Mouse (Mus musculus) midbrain, embryonic 11.5 days (tissue): ENCODE measurements at regions not wholly inside any gene's neighbourhood (a gene's known extent, or its start where the extent isn't known, plus 50 kb on each side); places are given as distances from the start of the nearest gene placed in this dataset.

ENCODE experiments used
- ATAC-seq: fragments of 200-750 bp; cut with Nextera tagmentation; 2 replicates; pipeline ENCODE4 v1.8.0; 2017; ENCODE audit warnings: moderate TSS enrichment, moderate library complexity; ENCODE audit not compliant: low FRiP score
- DNase-seq: peaks from one replicate; pipeline ENCODE4 v3.0.0; 2015; ENCODE audit warnings: low spot score; ENCODE audit errors: missing footprints
- H3K27ac ChIP-seq: fragments of 300-500 bp; sonication (generic); 2 replicates; pipeline ENCODE4 v1.5.1; 2014; ENCODE audit warnings: low read depth, low read length
- H3K27me3 ChIP-seq: fragments of 300-500 bp; sonication (generic); 2 replicates; pipeline ENCODE4 v1.6.1; 2014; ENCODE audit warnings: mild to moderate bottlenecking, low read length, moderate library complexity, mixed read lengths; ENCODE audit not compliant: control insufficient read depth, insufficient read depth
- H3K36me3 ChIP-seq: fragments of 300-500 bp; sonication (generic); 2 replicates; pipeline ENCODE4 v1.6.1; 2014; ENCODE audit warnings: mild to moderate bottlenecking, low read length, moderate library complexity, mixed read lengths; ENCODE audit not compliant: control insufficient read depth, insufficient read depth
- H3K4me1 ChIP-seq: fragments of 300-500 bp; sonication (generic); 2 replicates; pipeline ENCODE4 v1.6.1; 2014; ENCODE audit warnings: low read length; ENCODE audit not compliant: control insufficient read depth, insufficient read depth
- H3K4me2 ChIP-seq: fragments of 300-500 bp; sonication (generic); 2 replicates; pipeline ENCODE4 v1.6.1; 2014; ENCODE audit warnings: mild to moderate bottlenecking, moderate library complexity
- H3K4me3 ChIP-seq: fragments of 300-500 bp; sonication (generic); 2 replicates; pipeline ENCODE4 v1.5.1; 2014; ENCODE audit warnings: low read depth, low read length
- H3K9ac ChIP-seq: fragments of 300-500 bp; sonication (generic); 2 replicates; pipeline ENCODE4 v1.6.1; 2014; ENCODE audit warnings: low read length
- H3K9me3 ChIP-seq: fragments of 300-500 bp; sonication (generic); 2 replicates; pipeline ENCODE4 v1.6.1; 2016; ENCODE audit warnings: low read length; ENCODE audit not compliant: control insufficient read depth
- WGBS: fragments of 180-500 bp; shearing (Covaris S2); extraction: QIAGEN DNeasy Blood & Tissue Kit; methylation state at CpG from one replicate; pipeline ENCODE4 v1.1.7; 2014; 5-methylcytosine and 5-hydroxymethylcytosine counted together

- H3K4me2 ChIP-seq = no peak overlapping the region
- no peak overlapping the region for H3K4me3 ChIP-seq
- ATAC-seq (no peak), DNase-seq (no peak)
- WGBS = 87% methylated on average over 8 of the region's 8 CpGs
- no peaks in the 10 kb centered on the region for H3K27me3 ChIP-seq
- no peaks in the 10 kb centered on the region for H3K36me3 ChIP-seq
- no peaks in the 10 kb centered on the region for H3K4me1 ChIP-seq
- no peak overlapping the region for H3K27ac ChIP-seq
- H3K9me3 ChIP-seq = no peaks in the 10 kb centered on the region
- H3K9ac ChIP-seq = no peak overlapping the region
These were observed 86.5 kb upstream of the Fam3c start for GRCm38 (mm10) chr6:22442591-22442990.

GRCm38 (mm10) chr6:22439871-22440270, 83.8 kb upstream of the Fam3c start:
- WGBS = 89% methylated on average over 9 of the region's 9 CpGs
- ATAC-seq (no peak), DNase-seq (no peak)
- Histone ChIP-seq H3K4me2 (no peak overlapping the region), H3K9ac (no peak overlapping the region), H3K9me3 (no peaks in the 10 kb centered on the region), H3K36me3 (no peaks in the 10 kb centered on the region), H3K4me3 (no peak overlapping the region), H3K4me1 (no peaks in the 10 kb centered on the region), H3K27ac (no peak overlapping the region), H3K27me3 (no peaks in the 10 kb centered on the region)

DNA sequence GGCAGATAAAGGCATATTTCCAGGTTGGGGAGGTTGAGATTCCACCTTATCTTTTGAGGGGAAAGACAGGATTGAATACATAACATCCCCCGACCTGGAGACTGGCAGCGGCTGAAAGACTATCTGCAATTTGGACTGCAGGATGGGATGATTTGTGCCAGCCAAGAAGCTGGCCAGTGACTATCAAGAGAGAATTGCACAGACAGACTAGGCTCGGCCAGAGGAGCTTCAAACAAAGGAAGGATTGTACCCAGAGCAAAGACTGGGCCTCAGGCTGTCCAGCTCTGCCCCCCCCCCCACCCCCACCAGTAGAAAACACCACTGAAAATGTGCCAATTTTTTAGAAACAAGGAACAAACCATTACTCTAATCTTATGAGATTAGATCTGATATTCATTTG, 73.0 kb upstream of the Fam3c start:
- no peak overlapping the region for H3K4me2 ChIP-seq
- no peak overlapping the region for H3K27ac ChIP-seq
- no peaks in the 10 kb centered on the region for H3K9me3 ChIP-seq
- no peak for DNase-seq
- no peak overlapping the region for H3K9ac ChIP-seq
- no peaks in the 10 kb centered on the region for H3K4me1 ChIP-seq
- peak; percentile 58; the same call in 1 of the 2 replicates for ATAC-seq
- no peaks in the 10 kb centered on the region for H3K36me3 ChIP-seq
- no peak overlapping the region for H3K4me3 ChIP-seq
- no peaks in the 10 kb centered on the region for H3K27me3 ChIP-seq
- WGBS = 57% methylated on average over 3 of the region's 3 CpGs

DNA sequence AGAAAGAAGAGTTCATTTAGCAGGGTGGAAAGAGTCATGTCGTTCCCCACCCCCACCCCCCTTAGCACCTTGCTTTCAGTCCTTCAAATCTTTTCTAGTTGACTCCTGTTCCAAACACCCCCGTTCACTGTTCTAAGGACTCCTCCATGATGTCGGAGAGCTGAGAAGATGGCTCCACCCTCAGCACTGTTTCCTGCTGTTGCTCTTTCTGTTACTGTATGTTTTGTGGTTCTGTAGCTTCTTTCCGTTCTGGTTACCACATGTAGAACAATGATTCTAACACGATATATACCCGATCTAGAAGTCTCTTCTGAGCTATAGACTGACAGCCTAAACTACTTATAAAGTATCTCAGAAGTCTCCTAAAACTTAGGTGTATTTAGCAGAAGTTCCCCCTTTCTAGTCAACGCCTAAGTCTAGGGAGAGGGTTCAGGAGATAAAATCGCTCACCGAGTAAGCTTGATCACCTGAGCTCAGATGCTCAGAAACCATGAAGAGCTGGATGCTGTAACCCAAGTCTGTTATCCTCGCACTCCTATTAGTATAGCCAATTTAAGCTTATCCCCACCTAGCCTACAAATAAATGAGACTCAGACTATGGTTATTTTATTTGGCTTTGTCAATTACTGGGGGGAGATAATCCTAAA, 68.2 kb upstream of the Fam3c start:
- Histone ChIP-seq H3K27ac (no peak overlapping the region), H3K4me1 (no peaks in the 10 kb centered on the region), H3K4me3 (no peak overlapping the region), H3K4me2 (no peak overlapping the region), H3K36me3 (no peaks in the 10 kb centered on the region), H3K9ac (no peak overlapping the region), H3K9me3 (no peaks in the 10 kb centered on the region), H3K27me3 (no peaks in the 10 kb centered on the region)
- no peak for ATAC-seq
- WGBS = 90% methylated on average over 10 of the region's 10 CpGs
- peak; percentile 53 for DNase-seq

DNA sequence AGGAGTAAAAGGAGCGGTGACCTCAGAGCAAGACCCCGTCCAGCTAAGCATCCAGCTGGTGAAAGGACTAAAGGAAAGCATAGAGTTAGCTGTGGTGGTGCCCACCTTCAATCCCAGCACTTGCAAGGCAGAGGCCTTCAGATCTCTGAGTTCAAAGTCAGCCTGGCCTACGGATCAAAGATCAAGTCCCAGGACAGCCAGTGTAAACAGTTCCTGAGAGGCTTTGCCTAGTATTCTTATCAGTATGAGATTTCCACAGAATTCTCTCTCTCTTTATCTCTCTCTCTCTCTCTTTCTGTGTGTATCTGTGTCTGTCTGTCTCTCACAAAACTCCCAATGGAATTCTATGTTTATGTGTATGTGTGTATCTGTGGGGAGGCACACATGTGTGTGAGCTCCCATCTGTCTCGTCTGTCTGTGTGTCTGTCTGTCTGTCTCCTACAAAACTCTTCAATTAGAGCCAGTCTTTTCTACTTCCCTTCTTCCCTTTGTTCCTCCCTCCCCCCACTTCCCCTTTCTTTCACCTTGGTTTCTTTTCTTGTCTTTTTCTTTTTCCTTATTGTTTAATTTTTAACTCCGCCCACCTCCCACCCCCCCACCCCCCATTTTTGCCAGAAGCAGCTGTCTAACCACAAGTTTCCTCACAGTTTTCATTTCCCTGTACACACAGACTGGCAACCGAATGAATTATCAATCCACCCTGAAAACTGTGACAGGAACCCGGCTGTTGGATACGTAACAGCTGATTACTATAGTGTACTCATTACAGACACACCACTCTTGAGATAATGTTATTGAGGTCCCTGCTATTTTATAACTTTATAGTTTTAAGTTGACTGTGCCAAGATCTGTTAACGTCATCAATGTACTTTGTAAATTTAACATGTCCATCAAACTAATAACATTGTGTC, 67.3 kb upstream of the Fam3c start:
- H3K4me1 ChIP-seq = no peaks in the 10 kb centered on the region
- no peak overlapping the region for H3K27ac ChIP-seq
- H3K27me3 ChIP-seq = no peaks in the 10 kb centered on the region
- no peaks in the 10 kb centered on the region for H3K9me3 ChIP-seq
- 81% methylated on average over 9 of the region's 9 CpGs for WGBS
- ATAC-seq = no peak
- DNase-seq = peak; percentile 71
- no peak overlapping the region for H3K9ac ChIP-seq
- H3K36me3 ChIP-seq = no peaks in the 10 kb centered on the region
- no peak overlapping the region for H3K4me2 ChIP-seq
- no peak overlapping the region for H3K4me3 ChIP-seq

- no peaks in the 10 kb centered on the region for H3K36me3 ChIP-seq
- H3K4me2 ChIP-seq = no peak overlapping the region
- no peaks in the 10 kb centered on the region for H3K27me3 ChIP-seq
- H3K9me3 ChIP-seq = no peaks in the 10 kb centered on the region
- no peaks in the 10 kb centered on the region for H3K4me1 ChIP-seq
- no peak overlapping the region for H3K27ac ChIP-seq
- ATAC-seq = no peak
- H3K4me3 ChIP-seq = no peak overlapping the region
- WGBS = 78% methylated on average over 2 of the region's 2 CpGs
- DNase-seq = peak; percentile 68
- H3K9ac ChIP-seq = no peak overlapping the region
These were observed 65.5 kb upstream of the Fam3c start for GRCm38 (mm10) chr6:22421551-22421950.

DNA sequence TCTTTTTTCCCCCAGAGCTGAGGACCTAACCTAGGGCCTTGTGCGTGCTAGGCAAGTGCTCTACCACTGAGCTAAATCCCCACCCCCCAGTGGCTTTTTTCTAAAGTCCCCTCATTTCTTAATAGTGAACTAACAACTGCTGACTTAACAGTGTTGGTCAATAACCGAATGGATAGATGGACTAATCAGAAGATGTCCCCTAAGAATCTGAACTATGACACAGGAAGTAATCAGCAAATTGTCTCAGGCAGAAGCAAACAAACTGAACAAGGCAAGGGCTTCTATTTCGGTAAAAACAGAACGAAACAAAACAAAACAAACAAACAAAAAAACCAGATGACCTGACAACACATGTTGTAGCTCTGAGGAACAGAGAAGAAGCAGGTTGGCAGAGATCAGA, 62.2 kb upstream of the Fam3c start:
- Histone ChIP-seq H3K27me3 (no peaks in the 10 kb centered on the region), H3K9ac (no peak overlapping the region), H3K36me3 (no peaks in the 10 kb centered on the region), H3K4me1 (no peaks in the 10 kb centered on the region), H3K27ac (no peak overlapping the region), H3K9me3 (no peaks in the 10 kb centered on the region), H3K4me2 (no peak overlapping the region), H3K4me3 (no peak overlapping the region)
- DNase-seq (no peak), ATAC-seq (no peak)
- WGBS = 73% methylated on average over 4 of the region's 4 CpGs

DNA sequence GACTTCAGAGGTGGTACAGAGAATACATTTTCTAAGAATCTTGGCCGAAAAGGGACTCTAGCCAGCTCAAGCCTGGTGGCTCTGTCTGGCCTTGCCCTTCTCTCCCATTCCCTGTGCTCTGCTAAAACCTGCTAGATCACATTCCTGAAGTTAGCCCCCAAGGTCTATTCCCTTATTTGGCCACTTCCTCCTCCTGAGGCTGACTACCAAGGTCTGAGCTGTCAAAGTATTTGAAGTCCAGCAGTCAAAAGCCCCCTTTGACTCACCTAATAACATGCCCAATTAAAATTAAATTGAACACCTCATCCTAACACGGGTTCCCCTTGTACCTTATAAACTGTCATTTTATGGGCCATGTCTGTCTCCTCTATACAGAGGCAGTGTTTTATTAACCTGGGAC, 61.1 kb upstream of the Fam3c start:
- DNase-seq (no peak), ATAC-seq (no peak)
- 79% methylated on average over 2 of the region's 2 CpGs for WGBS
- Histone ChIP-seq H3K9me3 (no peaks in the 10 kb centered on the region), H3K9ac (no peak overlapping the region), H3K27ac (no peak overlapping the region), H3K27me3 (no peaks in the 10 kb centered on the region), H3K36me3 (no peaks in the 10 kb centered on the region), H3K4me1 (no peaks in the 10 kb centered on the region), H3K4me3 (no peak overlapping the region), H3K4me2 (no peak overlapping the region)

DNA sequence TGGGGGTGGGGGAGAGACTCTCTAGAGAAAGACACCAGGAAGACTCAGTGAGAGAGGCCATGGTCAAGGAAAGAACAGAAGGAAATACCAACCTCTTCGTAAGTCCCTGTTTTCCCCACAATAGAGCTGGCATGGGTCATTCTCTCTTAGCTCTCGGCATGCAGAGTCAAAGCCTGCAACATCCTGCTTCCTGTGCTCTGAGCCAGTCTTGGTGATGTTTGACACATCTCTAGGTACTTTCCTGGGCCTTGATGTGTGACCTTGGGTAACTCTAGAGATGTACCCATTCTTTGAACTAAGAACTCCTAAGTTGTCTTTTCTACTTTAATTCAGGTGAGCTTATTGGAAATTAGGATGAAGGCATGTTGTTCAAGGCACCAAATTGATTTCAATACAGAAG, 55.8 kb upstream of the Fam3c start:
- 94% methylated on average over 2 of the region's 2 CpGs for WGBS
- Histone ChIP-seq H3K9ac (no peak overlapping the region), H3K36me3 (no peaks in the 10 kb centered on the region), H3K4me1 (no peaks in the 10 kb centered on the region), H3K9me3 (no peaks in the 10 kb centered on the region), H3K4me2 (no peak overlapping the region), H3K4me3 (no peak overlapping the region), H3K27me3 (no peaks in the 10 kb centered on the region), H3K27ac (no peak overlapping the region)
- DNase-seq = no peak
- ATAC-seq = no peak
